Mouse (Mus musculus) hindbrain, embryonic 16.5 days (tissue): Measurements from ENCODE around the gene Aftph. TPM values are rescaled to one million over a fixed set of nuclear protein-coding genes. Genes with fewer than 3 reads are reported as not detected.

Source experiments
- ATAC-seq: fragments of 200-750 bp; cut with Nextera tagmentation; 2 replicates; pipeline ENCODE4 v1.8.0; 2017; ENCODE audit warnings: moderate TSS enrichment, moderate library complexity
- H3K27ac ChIP-seq: fragments of 300-500 bp; sonication (generic); 2 replicates; pipeline ENCODE4 v1.5.1; 2014; ENCODE audit warnings: low read depth, mild to moderate bottlenecking, control low read depth, low read length, moderate library complexity
- H3K27me3 ChIP-seq: fragments of 300-500 bp; sonication (generic); replicated peaks from 2 replicates; pipeline ENCODE4 v1.6.1; 2014; ENCODE audit warnings: low read length; ENCODE audit not compliant: control insufficient read depth, insufficient read depth
- H3K36me3 ChIP-seq: fragments of 300-500 bp; sonication (generic); 2 replicates; pipeline ENCODE4 v1.6.1; 2014; ENCODE audit warnings: mild to moderate bottlenecking, low read length, moderate library complexity, mixed read lengths; ENCODE audit not compliant: control insufficient read depth, insufficient read depth
- H3K4me1 ChIP-seq: fragments of 300-500 bp; sonication (generic); 2 replicates; pipeline ENCODE4 v1.6.1; 2014; ENCODE audit warnings: low read depth, low read length; ENCODE audit not compliant: control insufficient read depth, insufficient read depth
- H3K4me2 ChIP-seq: fragments of 300-500 bp; sonication (generic); 2 replicates; pipeline ENCODE4 v1.6.1; 2014; ENCODE audit warnings: mild to moderate bottlenecking, low read length, control low read depth, moderate library complexity
- H3K4me3 ChIP-seq: fragments of 300-500 bp; sonication (generic); 2 replicates; pipeline ENCODE4 v1.5.1; 2014; ENCODE audit warnings: mild to moderate bottlenecking, low read length, control low read depth, moderate library complexity
- H3K9ac ChIP-seq: fragments of 300-500 bp; sonication (generic); 2 replicates; pipeline ENCODE4 v1.6.1; 2014; ENCODE audit warnings: low read depth, mild to moderate bottlenecking, control low read depth, low read length, moderate library complexity
- H3K9me3 ChIP-seq: fragments of 300-500 bp; sonication (generic); 2 replicates; pipeline ENCODE4 v1.6.1; 2014; ENCODE audit warnings: mild to moderate bottlenecking, low read length, moderate library complexity; ENCODE audit not compliant: control insufficient read depth
- WGBS: fragments of 180-500 bp; shearing (Covaris S2); extraction: QIAGEN DNeasy Blood & Tissue Kit; methylation state at CpG from one replicate; pipeline ENCODE4 v1.1.7; 2014; 5-methylcytosine and 5-hydroxymethylcytosine counted together
- polyA plus RNA-seq: library from polyadenylated mRNA; unstranded; fragments of >200 nt; fragmentation: Nextera tagmentation; extraction: Ambion mirVana; gene quantifications from 2 replicates; pipeline ENCODE4 v1.2.1, GENCODE M21; 2015

Aftph gene
- polyA plus RNA-seq, 1 experiment from 2014 or later = 31.5 TPM

GRCm38 (mm10) chr11:20646142-20646541 is 95.2 kb downstream of the Aftph start:
- WGBS = 43% methylated on average over 6 of the region's 6 CpGs
- Histone ChIP-seq H3K9me3 (no peaks in the 10 kb centered on the region), H3K4me3 (no peak overlapping the region), H3K27ac (no peak overlapping the region), H3K4me2 (no peak overlapping the region), H3K36me3 (peaks cover 5% of the 10 kb centered on the region), H3K27me3 (no peaks in the 10 kb centered on the region), H3K9ac (no peak overlapping the region), H3K4me1 (peaks cover 19% of the 10 kb centered on the region)
- ATAC-seq = no peak

DNA sequence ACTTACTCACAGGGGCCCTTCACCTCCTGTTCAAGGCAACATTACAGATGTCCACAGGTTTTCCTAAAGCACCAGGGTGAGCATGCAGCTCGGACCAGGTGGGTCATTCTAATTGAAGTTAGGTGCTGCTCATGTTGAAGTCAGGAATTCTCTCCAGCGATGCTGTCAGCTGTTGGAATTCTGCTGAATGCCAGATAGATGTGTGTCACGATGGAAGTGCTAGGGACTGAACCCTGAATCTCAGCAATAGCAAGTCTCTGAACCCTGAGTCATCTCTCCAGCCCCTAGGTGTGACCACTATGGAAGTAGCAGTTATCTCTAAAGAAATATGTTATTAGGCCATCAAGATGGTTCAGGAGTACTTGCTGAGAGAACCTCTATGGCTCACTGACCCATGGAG is 95.9 kb downstream of the Aftph start:
- peaks cover 19% of the 10 kb centered on the region for H3K4me1 ChIP-seq
- no peak overlapping the region for H3K4me3 ChIP-seq
- H3K27ac ChIP-seq = no peak overlapping the region
- no peak overlapping the region for H3K9ac ChIP-seq
- no peak for ATAC-seq
- H3K4me2 ChIP-seq = no peak overlapping the region
- H3K36me3 ChIP-seq = peaks cover 5% of the 10 kb centered on the region
- 80% methylated on average over 3 of the region's 3 CpGs for WGBS
- no peaks in the 10 kb centered on the region for H3K27me3 ChIP-seq
- H3K9me3 ChIP-seq = no peaks in the 10 kb centered on the region

DNA sequence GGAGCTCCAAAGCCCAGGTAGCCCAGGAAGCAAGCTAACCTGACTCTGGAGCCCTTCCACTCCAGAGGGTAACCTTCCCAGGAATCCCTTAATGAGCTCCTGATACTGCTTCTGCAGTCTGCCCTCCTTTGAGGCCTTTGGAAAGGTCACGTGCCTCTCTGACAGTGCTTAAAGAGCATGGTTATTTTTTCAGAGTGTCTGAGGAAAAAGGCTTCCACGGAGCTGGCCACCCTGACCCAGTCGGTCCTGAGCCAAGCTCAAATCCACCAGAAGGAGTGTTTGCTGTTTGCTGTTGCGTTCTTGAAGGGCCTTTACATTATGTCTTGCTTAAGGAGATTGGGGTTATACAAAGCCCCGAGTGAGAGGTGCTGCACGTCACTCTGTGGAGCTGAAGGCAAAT is 96.5 kb downstream of the Aftph start:
- H3K27ac ChIP-seq = no peak overlapping the region
- WGBS = 54% methylated on average over 6 of the region's 6 CpGs

GRCm38 (mm10) chr11:20644166-20644565 is 97.2 kb downstream of the Aftph start:
- Histone ChIP-seq H3K36me3 (peaks cover 5% of the 10 kb centered on the region), H3K4me2 (no peak overlapping the region), H3K27ac (no peak overlapping the region), H3K4me1 (peaks cover 19% of the 10 kb centered on the region), H3K4me3 (no peak overlapping the region), H3K9ac (no peak overlapping the region), H3K27me3 (no peaks in the 10 kb centered on the region), H3K9me3 (no peaks in the 10 kb centered on the region)
- no peak for ATAC-seq
- WGBS = 59% methylated on average over 1 of the region's 1 CpGs

More for the DNA sequence above, 96.5 kb downstream of the Aftph start:
- Histone ChIP-seq H3K4me2 (no peak overlapping the region), H3K4me3 (no peak overlapping the region), H3K36me3 (peaks cover 5% of the 10 kb centered on the region), H3K27me3 (no peaks in the 10 kb centered on the region), H3K4me1 (peaks cover 21% of the 10 kb centered on the region), H3K9me3 (no peaks in the 10 kb centered on the region), H3K9ac (no peak overlapping the region)
- ATAC-seq = no peak

DNA sequence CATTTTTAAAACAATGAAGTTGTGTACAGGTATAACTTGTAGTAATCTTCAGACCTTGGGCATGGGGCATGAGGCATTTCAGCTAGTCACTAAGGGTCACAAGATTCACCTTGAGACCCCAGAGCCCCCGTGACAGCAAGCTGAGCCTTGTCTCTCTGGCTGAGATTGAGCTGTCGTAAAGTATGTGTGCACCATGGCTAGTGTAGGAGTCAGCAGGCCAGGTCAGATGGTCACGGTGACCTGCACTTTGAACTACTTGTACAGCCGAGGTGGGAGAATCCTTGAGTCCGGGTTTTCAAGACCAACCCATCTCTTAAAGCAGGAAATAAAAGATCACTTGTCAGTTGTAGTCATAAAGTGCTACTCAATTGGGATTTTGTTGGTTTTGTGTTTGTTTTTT is 98.2 kb downstream of the Aftph start:
- 73% methylated on average over 5 of the region's 5 CpGs for WGBS
- no peak for ATAC-seq

GRCm38 (mm10) chr11:20642321-20642720 is 99.1 kb downstream of the Aftph start:
- no peak overlapping the region for H3K9ac ChIP-seq
- WGBS = 86% methylated on average over 5 of the region's 5 CpGs
- H3K4me1 ChIP-seq = peaks cover 17% of the 10 kb centered on the region
- H3K27me3 ChIP-seq = no peaks in the 10 kb centered on the region
- no peaks in the 10 kb centered on the region for H3K9me3 ChIP-seq
- no peaks in the 10 kb centered on the region for H3K36me3 ChIP-seq
- no peak overlapping the region for H3K27ac ChIP-seq
- H3K4me2 ChIP-seq = no peak overlapping the region
- H3K4me3 ChIP-seq = no peak overlapping the region
- ATAC-seq = no peak

More for the DNA sequence above, 98.2 kb downstream of the Aftph start:
- Histone ChIP-seq H3K36me3 (peaks cover under 1% of the 10 kb centered on the region), H3K9ac (no peak overlapping the region), H3K27ac (no peak overlapping the region), H3K4me3 (no peak overlapping the region), H3K27me3 (no peaks in the 10 kb centered on the region), H3K4me2 (no peak overlapping the region), H3K4me1 (peaks cover 19% of the 10 kb centered on the region), H3K9me3 (no peaks in the 10 kb centered on the region)

- peak; percentile 80 for ATAC-seq
- H3K4me2 ChIP-seq = peak overlapping the region; percentile 30
- under 1% methylated on average over 11 of the region's 11 CpGs for whole genome bisulfite sequencing
- H3K9ac ChIP-seq = peak overlapping the region; percentile 44
- H3K27ac ChIP-seq = peak overlapping the region; percentile 49; the same call in 1 of the 2 replicates
- H3K4me3 ChIP-seq = no peak overlapping the region
- no peaks in the 10 kb centered on the region for H3K27me3 ChIP-seq
- no peaks in the 10 kb centered on the region for H3K9me3 ChIP-seq
- peaks cover 12% of the 10 kb centered on the region for H3K4me1 ChIP-seq
- H3K36me3 ChIP-seq = no peaks in the 10 kb centered on the region
Observed at GRCm38 (mm10) chr11:20639918-20640447, 101.4 kb downstream of the Aftph start.

DNA sequence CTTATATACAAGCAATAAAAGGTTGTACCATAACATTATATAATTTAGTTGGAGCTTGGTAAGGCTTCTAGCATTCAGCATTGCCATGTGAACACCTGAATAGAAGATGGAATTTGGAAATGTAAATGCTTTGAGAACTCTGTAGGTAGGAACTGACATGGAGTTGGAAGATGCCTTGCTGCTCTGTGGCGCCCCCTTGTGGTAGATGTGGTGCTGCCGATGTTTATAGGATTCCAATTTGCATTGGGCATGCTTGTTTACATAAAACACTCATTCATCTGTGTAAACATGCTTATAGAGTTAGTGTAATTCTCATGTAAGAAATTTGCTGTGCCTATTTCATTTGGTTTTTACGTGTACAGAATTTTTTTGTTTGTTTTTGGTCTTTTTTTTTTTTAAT is 102.5 kb downstream of the Aftph start:
- WGBS = 24% methylated on average over 3 of the region's 3 CpGs
- H3K9ac ChIP-seq = no peak overlapping the region
- H3K27me3 ChIP-seq = no peaks in the 10 kb centered on the region
- no peak overlapping the region for H3K27ac ChIP-seq
- peaks cover 12% of the 10 kb centered on the region for H3K4me1 ChIP-seq
- no peaks in the 10 kb centered on the region for H3K9me3 ChIP-seq
- ATAC-seq = no peak
- no peaks in the 10 kb centered on the region for H3K36me3 ChIP-seq
- no peak overlapping the region for H3K4me3 ChIP-seq
- no peak overlapping the region for H3K4me2 ChIP-seq

- H3K27ac ChIP-seq = no peak overlapping the region
- no peaks in the 10 kb centered on the region for H3K27me3 ChIP-seq
- ATAC-seq = no peak
- peaks cover 22% of the 10 kb centered on the region for H3K4me1 ChIP-seq
- no peak overlapping the region for H3K4me2 ChIP-seq
- H3K9ac ChIP-seq = no peak overlapping the region
- no peaks in the 10 kb centered on the region for H3K36me3 ChIP-seq
- H3K4me3 ChIP-seq = no peak overlapping the region
- no peaks in the 10 kb centered on the region for H3K9me3 ChIP-seq
Observed at GRCm38 (mm10) chr11:20637060-20637459, 104.3 kb downstream of the Aftph start.

- Histone ChIP-seq H3K36me3 (no peaks in the 10 kb centered on the region), H3K4me1 (peaks cover 22% of the 10 kb centered on the region), H3K4me3 (no peak overlapping the region), H3K27me3 (no peaks in the 10 kb centered on the region), H3K9me3 (no peaks in the 10 kb centered on the region), H3K27ac (no peak overlapping the region), H3K9ac (no peak overlapping the region), H3K4me2 (no peak overlapping the region)
- ATAC-seq = no peak
- WGBS = 72% methylated on average over 4 of the region's 4 CpGs
Observed at GRCm38 (mm10) chr11:20636114-20636513, 105.3 kb downstream of the Aftph start.
